Mouse (Mus musculus) E14TG2a.4 (cell line): ENCODE data around the gene Ywhah.

Source experiments
- CTCF ChIP-seq: conservative IDR thresholded peaks from 2 replicates; pipeline ENCODE4 v1.5.1; 2014; ENCODE audit warnings: low read length
- NANOG ChIP-seq: IDR thresholded peaks from 2 replicates; pipeline ENCODE4 v1.6.1; 2014; ENCODE audit warnings: borderline replicate concordance, low read length, mixed read lengths

DNA sequence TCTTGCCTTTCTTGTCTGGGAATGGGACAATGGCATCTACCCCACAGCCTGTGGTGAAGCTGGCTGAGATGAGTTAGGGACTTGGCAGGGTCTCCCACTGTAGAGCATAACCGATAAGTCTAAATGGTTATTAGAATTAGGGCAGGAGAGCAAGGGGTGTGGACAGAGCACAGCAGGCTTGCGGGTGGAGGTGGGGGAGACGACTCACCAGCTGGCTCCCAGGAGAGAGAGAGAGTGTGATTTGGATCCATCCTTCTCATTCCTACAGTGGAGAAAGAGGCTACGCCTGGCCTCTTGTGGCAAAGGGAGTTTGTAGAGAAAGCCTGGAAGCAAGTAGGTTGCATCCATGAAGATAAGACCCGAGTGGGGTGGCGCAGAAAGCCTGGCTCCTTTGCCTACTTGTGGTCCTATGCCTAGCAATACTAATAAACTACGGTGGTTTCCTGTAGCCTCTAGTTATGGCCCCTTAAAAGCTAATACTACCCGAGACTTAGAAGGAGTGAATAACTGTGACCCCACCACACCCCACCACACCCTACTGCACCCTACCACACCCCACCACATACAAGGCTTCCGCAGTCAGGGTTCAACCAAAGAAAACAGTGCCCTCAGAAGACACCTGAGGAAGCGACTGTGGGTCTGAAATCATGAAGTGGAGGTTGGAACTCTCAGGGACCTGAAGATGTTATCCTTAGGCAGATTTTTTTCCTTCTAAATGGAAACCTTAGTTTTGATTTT, 13.6 kb downstream of the Ywhah start:
- TF ChIP-seq CTCF (no peak), NANOG (no peak)
